ENCODE assay signal across 17 mouse cellular contexts in genomic region chr10:121468985-121469384, GRCm38 (mm10). TPM values are rescaled to one million over a fixed set of nuclear protein-coding genes. Genes with fewer than 3 reads are reported as not detected.
A peak's percentile ranks its signal among the peaks of the same experiment; 100 is the strongest.
DNase-seq lines count a peak whose midpoint lies in the region; ATAC-seq and TF ChIP-seq lines count a peak whose summit lies in the region.
"Had no signal": no experiment of that assay in that cellular context is flagged by ENCODE, and none has a peak within 500 bp of the region (broad histone marks: within the 10 kb centered on the region; RNA-seq: fewer than 3 reads in every experiment).

No protein-coding gene starts in this region.

- peaks cover 64% of the 10 kb centered on the region for H3K4me1 ChIP-seq in intestine, embryonic 14.5 days (replicated peaks; ENCODE audit: control insufficient read depth, insufficient read depth, low read length)
- H3K4me1 ChIP-seq in intestine, postnatal 0 days (replicated peaks; ENCODE audit: control insufficient read depth, insufficient read depth, low read length), result peaks cover 19% of the 10 kb centered on the region
- H3K4me1 ChIP-seq in stomach, embryonic 15.5 days, result peaks cover 49% of the 10 kb centered on the region
- H3K4me1 ChIP-seq in stomach, postnatal 0 days (replicated peaks; ENCODE audit: control insufficient read depth, insufficient read depth), result peaks cover 9% of the 10 kb centered on the region; the same call in 1 of the 2 replicates
- peaks cover 75% of the 10 kb centered on the region for H3K4me1 ChIP-seq in liver, embryonic 13.5 days (replicated peaks)

- no peak for DNase-seq in intestine, embryonic 14.5 days (ENCODE audit: low spot score)
- no peak for DNase-seq in stomach, postnatal 0 days (ENCODE audit: low spot score)
- no peak for DNase-seq in liver, embryonic 13.5 days
- no peak for DNase-seq in T-cell, adult 2 months (ENCODE audit: low spot score)
- DNase-seq: cerebellum, adult 11 months; cerebellum, postnatal 25 days; heart, adult 11 months; kidney, postnatal 4 days; left cerebral cortex, postnatal 4 days; thymus, adult 18-20 months had no signal

- no peaks in the 10 kb centered on the region for H3K36me3 ChIP-seq in intestine, embryonic 14.5 days (ENCODE audit: control insufficient read depth, insufficient read depth, low read length)
- H3K36me3 ChIP-seq in intestine, postnatal 0 days (ENCODE audit: control insufficient read depth, insufficient read depth), result no peaks in the 10 kb centered on the region
- 0 out of 2 replicates have a peak, but pooled peaks cover under 1% of the 10 kb centered on the region for H3K36me3 ChIP-seq in stomach, embryonic 15.5 days
- H3K36me3 ChIP-seq in stomach, postnatal 0 days (ENCODE audit: control insufficient read depth, insufficient read depth, low read length), result no peaks in the 10 kb centered on the region
- H3K36me3 ChIP-seq in liver, embryonic 13.5 days, result no peaks in the 10 kb centered on the region

- no peak overlapping the region for H3K9ac ChIP-seq in intestine, embryonic 14.5 days (ENCODE audit: low read length)
- no peak overlapping the region for H3K9ac ChIP-seq in intestine, postnatal 0 days (ENCODE audit: low read depth, low read length)
- no peak overlapping the region for H3K9ac ChIP-seq in stomach, embryonic 15.5 days
- H3K9ac ChIP-seq in stomach, postnatal 0 days (ENCODE audit: low read length), result no peak overlapping the region
- H3K9ac ChIP-seq in liver, embryonic 13.5 days, result no peak overlapping the region

- H3K9me3 ChIP-seq in intestine, embryonic 14.5 days (ENCODE audit: control insufficient read depth, low read length), result no peaks in the 10 kb centered on the region
- no peaks in the 10 kb centered on the region for H3K9me3 ChIP-seq in intestine, postnatal 0 days (ENCODE audit: control insufficient read depth)
- no peaks in the 10 kb centered on the region for H3K9me3 ChIP-seq in stomach, embryonic 15.5 days
- no peaks in the 10 kb centered on the region for H3K9me3 ChIP-seq in stomach, postnatal 0 days (ENCODE audit: control insufficient read depth, low read length)
- H3K9me3 ChIP-seq in liver, embryonic 13.5 days (replicated peaks), result no peaks in the 10 kb centered on the region
- H3K9me3 ChIP-seq: megakaryocyte, embryonic 14.5 days had no signal

- no peak for ATAC-seq in intestine, embryonic 14.5 days (replicated peaks; ENCODE audit: low FRiP score, low TSS enrichment, low read depth)
- ATAC-seq in intestine, postnatal 0 days, result no peak
- ATAC-seq in stomach, embryonic 15.5 days (ENCODE audit: insufficient read depth, low FRiP score, low read depth), result no peak
- ATAC-seq in stomach, postnatal 0 days (ENCODE audit: low FRiP score, low TSS enrichment), result no peak
- no peak for ATAC-seq in liver, embryonic 13.5 days (ENCODE audit: low read depth)
- ATAC-seq in erythroid progenitor cell, adult 5-6 weeks (replicated peaks; ENCODE audit: low FRiP score, poor library complexity, severe bottlenecking), result no peak
- ATAC-seq: forebrain, embryonic 14.5 days; hindbrain, postnatal 0 days; midbrain, embryonic 16.5 days had no signal

- no peak for TF ChIP-seq CTCF in intestine, postnatal 0 days (IDR thresholded peaks at IDR 0.05; ENCODE audit: low read depth)
- no peak for TF ChIP-seq CTCF in stomach, postnatal 0 days (IDR thresholded peaks at IDR 0.05; ENCODE audit: low read depth)

- WGBS in intestine, embryonic 14.5 days, result 23% methylated on average over 5 of the region's 5 CpGs
- 34% methylated on average over 5 of the region's 5 CpGs for WGBS in intestine, postnatal 0 days
- 21% methylated on average over 5 of the region's 5 CpGs for WGBS in stomach, embryonic 15.5 days
- WGBS in stomach, postnatal 0 days, result 18% methylated on average over 5 of the region's 5 CpGs
- 29% methylated on average over 5 of the region's 5 CpGs for WGBS in liver, embryonic 13.5 days (ENCODE audit: insufficient replicate concordance)

- H3K4me3 ChIP-seq in intestine, embryonic 14.5 days (ENCODE audit: low read depth, low read length), result no peak overlapping the region
- no peak overlapping the region for H3K4me3 ChIP-seq in intestine, postnatal 0 days (ENCODE audit: low read depth, low read length)
- H3K4me3 ChIP-seq in stomach, embryonic 15.5 days (replicated peaks), result no peak overlapping the region
- H3K4me3 ChIP-seq in stomach, postnatal 0 days (ENCODE audit: low read depth, low read length), result no peak overlapping the region
- H3K4me3 ChIP-seq in liver, embryonic 13.5 days (replicated peaks), result no peak overlapping the region
- H3K4me3 ChIP-seq: megakaryocyte, embryonic 14.5 days had no signal

- no peak overlapping the region for H3K27ac ChIP-seq in intestine, embryonic 14.5 days (ENCODE audit: low read depth)
- H3K27ac ChIP-seq in intestine, postnatal 0 days (ENCODE audit: low read depth, low read length), result no peak overlapping the region
- H3K27ac ChIP-seq in stomach, embryonic 15.5 days, result no peak overlapping the region; the same call in 1 of the 2 replicates
- H3K27ac ChIP-seq in stomach, postnatal 0 days (replicated peaks), result no peak overlapping the region
- H3K27ac ChIP-seq in liver, embryonic 13.5 days, result no peak overlapping the region
- H3K27ac ChIP-seq: hindbrain, postnatal 0 days had no signal

- no peak for TF ChIP-seq EP300 in stomach, postnatal 0 days (optimal IDR thresholded peaks at IDR 0.05)

- peak overlapping the region; percentile 8; the same call in 1 of the 2 replicates for H3K4me2 ChIP-seq in intestine, embryonic 14.5 days (ENCODE audit: low read length)
- no peak overlapping the region for H3K4me2 ChIP-seq in intestine, postnatal 0 days (replicated peaks; ENCODE audit: low read depth)
- H3K4me2 ChIP-seq in stomach, embryonic 15.5 days, result 0 out of 2 replicates have a peak overlapping the region, but pooled peaks have one; percentile 16
- no peak overlapping the region for H3K4me2 ChIP-seq in stomach, postnatal 0 days (replicated peaks; ENCODE audit: low read depth)
- H3K4me2 ChIP-seq in liver, embryonic 13.5 days, result peak overlapping the region; percentile 38

- no peaks in the 10 kb centered on the region for H3K27me3 ChIP-seq in intestine, embryonic 14.5 days (replicated peaks; ENCODE audit: control insufficient read depth, insufficient read depth, low read length)
- H3K27me3 ChIP-seq in intestine, postnatal 0 days (replicated peaks; ENCODE audit: control insufficient read depth, insufficient read depth, low read length), result no peaks in the 10 kb centered on the region
- H3K27me3 ChIP-seq in stomach, embryonic 15.5 days (replicated peaks), result no peaks in the 10 kb centered on the region
- no peaks in the 10 kb centered on the region for H3K27me3 ChIP-seq in stomach, postnatal 0 days (ENCODE audit: control insufficient read depth, insufficient read depth, low read length)
- no peaks in the 10 kb centered on the region for H3K27me3 ChIP-seq in liver, embryonic 13.5 days

RNA-seq across cellular contexts. Expression of gene Rassf3, which starts 7.2 kb away (rescaled TPM):
- polyA plus RNA-seq in intestine, embryonic 14.5 days (2014; fragmentation: Nextera tagmentation; extraction: Ambion mirVana), result 20.9 and 24.6 TPM in 2 replicates
- polyA plus RNA-seq in intestine, postnatal 0 days (2015; fragmentation: Nextera tagmentation; extraction: Ambion mirVana), result 16.7 and 18.1 TPM in 2 replicates
- 22.4 and 25.7 TPM in 2 replicates for polyA plus RNA-seq in stomach, embryonic 15.5 days (2015; fragmentation: Nextera tagmentation; extraction: Ambion mirVana)
- polyA plus RNA-seq in stomach, postnatal 0 days (2015; fragmentation: Nextera tagmentation; extraction: Ambion mirVana), result 19.2 and 20.0 TPM in 2 replicates
- polyA plus RNA-seq in liver, embryonic 13.5 days (2015; fragmentation: Nextera tagmentation; extraction: Ambion mirVana), result 7.4 and 9.5 TPM in 2 replicates
- total RNA-seq in erythroid progenitor cell, adult 5-6 weeks (2015; ENCODE audit: low replicate concordance), result 9.2 and 9.7 TPM in 2 replicates
- total RNA-seq in erythroid progenitor cell, adult 5-6 weeks (2017; ENCODE audit: low replicate concordance), result 6.9 and 8.0 TPM in 2 replicates

Comparison
In these comparisons a context has a peak if more than half of its experiments do, and no peak if none do; other contexts are left out.
1. H3K4me2 ChIP-seq: peak in intestine, embryonic 14.5 days (single experiment), stomach, embryonic 15.5 days (single experiment) and liver, embryonic 13.5 days (single experiment); none in intestine, postnatal 0 days (single experiment) and stomach, postnatal 0 days (single experiment).